Mouse (Mus musculus): ENCODE data around the gene Sh3rf1. TPM values are rescaled to one million over a fixed set of nuclear protein-coding genes. Genes with fewer than 3 reads are reported as not detected.

The Sh3rf1 gene
- total RNA-seq, 2 experiments from 2014 or later: 42.1 to 42.2 TPM

GRCm38 (mm10) chr8:61217017-61217416, 6.7 kb upstream of the Sh3rf1 start:
- intact Hi-C loops (cut with DNase I): no loop called here

GRCm38 (mm10) chr8:61217426-61217825, 6.2 kb upstream of the Sh3rf1 start:
- intact Hi-C loops (cut with DNase I): no loop called here
- peak; percentile 37 to 44 for DNase-seq (ENCODE audit: extremely low spot score in 1 of 2, low spot score in 2 of 2)

More at GRCm38 (mm10) chr8:61217017-61217416, 6.7 kb upstream of the Sh3rf1 start:
- DNase-seq (ENCODE audit: extremely low spot score in 1 of 2, low spot score in 2 of 2): peak in 1 of 2 experiments; percentile 28

GRCm38 (mm10) chr8:61218439-61218838, 5.2 kb upstream of the Sh3rf1 start:
- DNase-seq (ENCODE audit: extremely low spot score in 1 of 2, low spot score in 2 of 2): no peak
- intact Hi-C loops (cut with DNase I): no loop called here

GRCm38 (mm10) chr8:61223283-61223682, 389 bp upstream of the Sh3rf1 start:
- no peak for DNase-seq (ENCODE audit: extremely low spot score in 1 of 2, low spot score in 2 of 2)
- intact Hi-C loops (cut with DNase I): loop anchor here (5.0 to 10.0 kb wide), 3 partner anchors 128 to 292 kb away; no protein-coding TSS in a partner anchor

- intact Hi-C loops (cut with DNase I): loop anchor here (5.0 to 10.0 kb wide), 3 partner anchors 130 to 290 kb away; no protein-coding TSS in a partner anchor
- peak in 1 of 2 experiments; percentile 76 for DNase-seq (ENCODE audit: extremely low spot score in 1 of 2, low spot score in 2 of 2)
Observed at GRCm38 (mm10) chr8:61224380-61225092, 864 bp downstream of the Sh3rf1 start.

GRCm38 (mm10) chr8:61225581-61226395, 2.1 kb downstream of the Sh3rf1 start:
- DNase-seq (ENCODE audit: extremely low spot score in 1 of 2, low spot score in 2 of 2): no peak
- intact Hi-C loops (cut with DNase I): loop anchor here (10.0 kb wide), 2 partner anchors 131 to 289 kb away; no protein-coding TSS in a partner anchor

- intact Hi-C loops (cut with DNase I): loop anchor here (10.0 kb wide), 2 partner anchors 132 to 288 kb away; no protein-coding TSS in a partner anchor
- DNase-seq (ENCODE audit: extremely low spot score in 1 of 2, low spot score in 2 of 2): no peak
Observed at GRCm38 (mm10) chr8:61226632-61227031, 3.0 kb downstream of the Sh3rf1 start.

GRCm38 (mm10) chr8:61228678-61229077, 5.0 kb downstream of the Sh3rf1 start:
- no peak for DNase-seq (ENCODE audit: extremely low spot score in 1 of 2, low spot score in 2 of 2)
- intact Hi-C loops (cut with DNase I): loop anchor here (10.0 kb wide), 2 partner anchors 134 to 286 kb away; no protein-coding TSS in a partner anchor

GRCm38 (mm10) chr8:61229511-61230195, 6.0 kb downstream of the Sh3rf1 start:
- DNase-seq (ENCODE audit: extremely low spot score in 1 of 2, low spot score in 2 of 2): peak in 1 of 2 experiments; percentile 32
- intact Hi-C loops (cut with DNase I): loop anchor here (10.0 kb wide), 2 partner anchors 135 to 285 kb away; no protein-coding TSS in a partner anchor

- no peak for DNase-seq (ENCODE audit: extremely low spot score in 1 of 2, low spot score in 2 of 2)
- intact Hi-C loops (cut with DNase I): no loop called here
Observed at GRCm38 (mm10) chr8:61230881-61231755, 7.4 kb downstream of the Sh3rf1 start.

GRCm38 (mm10) chr8:61235499-61235898, 11.8 kb downstream of the Sh3rf1 start:
- DNase-seq (ENCODE audit: extremely low spot score in 1 of 2, low spot score in 2 of 2): no peak
- intact Hi-C loops (cut with DNase I): no loop called here

- no peak for DNase-seq (ENCODE audit: extremely low spot score in 1 of 2, low spot score in 2 of 2)
- intact Hi-C loops (cut with DNase I): no loop called here
Observed at GRCm38 (mm10) chr8:61236506-61237268, 13.0 kb downstream of the Sh3rf1 start.

GRCm38 (mm10) chr8:61239576-61239975, 15.9 kb downstream of the Sh3rf1 start:
- intact Hi-C loops (cut with DNase I): no loop called here
- DNase-seq (ENCODE audit: extremely low spot score in 1 of 2, low spot score in 2 of 2): no peak

GRCm38 (mm10) chr8:61241229-61241628, 17.6 kb downstream of the Sh3rf1 start:
- intact Hi-C loops (cut with DNase I): no loop called here
- no peak for DNase-seq (ENCODE audit: extremely low spot score in 1 of 2, low spot score in 2 of 2)

- intact Hi-C loops (cut with DNase I): no loop called here
- DNase-seq (ENCODE audit: extremely low spot score in 1 of 2, low spot score in 2 of 2): no peak
Observed at GRCm38 (mm10) chr8:61242896-61243295, 19.2 kb downstream of the Sh3rf1 start.

GRCm38 (mm10) chr8:61243491-61243890, 19.8 kb downstream of the Sh3rf1 start:
- intact Hi-C loops (cut with DNase I): no loop called here
- no peak for DNase-seq (ENCODE audit: extremely low spot score in 1 of 2, low spot score in 2 of 2)

- intact Hi-C loops (cut with DNase I): no loop called here
- DNase-seq (ENCODE audit: extremely low spot score in 1 of 2, low spot score in 2 of 2): no peak
Observed at GRCm38 (mm10) chr8:61244157-61244556, 20.5 kb downstream of the Sh3rf1 start.

Measured in left cerebral cortex, postnatal 10 days (tissue).